Mouse (Mus musculus) heart, postnatal 0 days (tissue): ENCODE measurements around the gene Cdh16. TPM values are rescaled to one million over a fixed set of nuclear protein-coding genes. Genes with fewer than 3 reads are reported as not detected.

Experiments used
- ATAC-seq: fragments of 200-750 bp; cut with Nextera tagmentation; 2 replicates; pipeline ENCODE4 v1.8.0; 2017; ENCODE audit warnings: low read depth, moderate number of reproducible peaks, moderate library complexity; ENCODE audit not compliant: insufficient read depth
- DNase-seq: peaks from one replicate; pipeline ENCODE4 v3.0.0-alpha.2; 2016; ENCODE audit warnings: low spot score
- H3K27ac ChIP-seq: fragments of 300-500 bp; sonication (generic); 2 replicates; pipeline ENCODE4 v1.5.1; 2014; ENCODE audit warnings: low read depth, mild to moderate bottlenecking
- H3K27me3 ChIP-seq: fragments of 300-500 bp; sonication (generic); 2 replicates; pipeline ENCODE4 v1.6.1; 2014; ENCODE audit warnings: low read length, mixed read lengths; ENCODE audit not compliant: control insufficient read depth, insufficient read depth
- H3K36me3 ChIP-seq: fragments of 300-500 bp; sonication (generic); replicated peaks from 2 replicates; pipeline ENCODE4 v1.6.1; 2014; ENCODE audit warnings: low read length, mixed read lengths; ENCODE audit not compliant: control insufficient read depth, insufficient read depth
- H3K4me1 ChIP-seq: fragments of 300-500 bp; sonication (generic); 2 replicates; pipeline ENCODE4 v1.6.1; 2014; ENCODE audit warnings: antibody characterized with exemption; ENCODE audit not compliant: control insufficient read depth, insufficient read depth
- H3K4me2 ChIP-seq: fragments of 300-500 bp; sonication (generic); 2 replicates; pipeline ENCODE4 v1.6.1; 2014; ENCODE audit warnings: low read depth, mild to moderate bottlenecking, low read length, moderate library complexity
- H3K4me3 ChIP-seq: fragments of 300-500 bp; sonication (generic); 2 replicates; pipeline ENCODE4 v1.5.1; 2014; ENCODE audit warnings: low read depth, low read length
- H3K9ac ChIP-seq: fragments of 300-500 bp; sonication (generic); replicated peaks from 2 replicates; pipeline ENCODE4 v1.6.1; 2014; ENCODE audit warnings: low read depth, low read length, mixed read lengths
- H3K9me3 ChIP-seq: fragments of 300-500 bp; sonication (generic); replicated peaks from 2 replicates; pipeline ENCODE4 v1.6.1; 2016; ENCODE audit warnings: low read length; ENCODE audit not compliant: control insufficient read depth
- CTCF ChIP-seq: IDR thresholded peaks from 2 replicates; pipeline ENCODE4 v1.5.1; 2016; ENCODE audit warnings: antibody characterized with exemption, control low read depth, low read depth
- EP300 ChIP-seq: IDR thresholded peaks from 2 replicates; pipeline ENCODE4 v1.6.1; 2016; ENCODE audit warnings: antibody characterized with exemption, low read depth
- WGBS: fragments of 180-500 bp; shearing (Covaris S2); extraction: QIAGEN DNeasy Blood & Tissue Kit; methylation state at CpG from one replicate; pipeline ENCODE4 v1.1.7; 2014; 5-methylcytosine and 5-hydroxymethylcytosine counted together
- polyA plus RNA-seq: library from polyadenylated mRNA; unstranded; fragments of >200 nt; fragmentation: Nextera tagmentation; extraction: Ambion mirVana; gene quantifications from 2 replicates; pipeline ENCODE4 v1.2.1, GENCODE M21; 2015
- total RNA-seq: library from RNA; depleted of rRNA; stranded (reverse); fragments of >200 nt; gene quantifications from 2 replicates; pipeline ENCODE4 v1.2.3, GENCODE M21; 2014; ENCODE audit warnings: low replicate concordance

Cdh16 gene
- total and polyA plus RNA-seq, 2 experiments from 2014 or later, result 8.9 to 11.4 TPM

GRCm38 (mm10) chr8:104613119-104613518 lies 11.1 kb downstream of the Cdh16 start:
- H3K27me3 ChIP-seq, result no peaks in the 10 kb centered on the region
- no peak overlapping the region for H3K4me3 ChIP-seq
- no peaks in the 10 kb centered on the region for H3K36me3 ChIP-seq
- WGBS, result 27% methylated on average over 4 of the region's 4 CpGs
- no peak for DNase-seq
- H3K4me2 ChIP-seq, result peak overlapping the region; percentile 3; the same call in 1 of the 2 replicates
- H3K9ac ChIP-seq, result no peak overlapping the region
- no peak for TF ChIP-seq CTCF
- TF ChIP-seq EP300, result no peak
- H3K9me3 ChIP-seq, result no peaks in the 10 kb centered on the region
- H3K4me1 ChIP-seq, result peaks cover 51% of the 10 kb centered on the region
- H3K27ac ChIP-seq, result peak overlapping the region; percentile 91
- ATAC-seq, result no peak

GRCm38 (mm10) chr8:104611613-104612012 lies 12.6 kb downstream of the Cdh16 start:
- Histone ChIP-seq H3K9ac (0 out of 2 replicates have a peak overlapping the region, but pooled peaks have one; percentile 2), H3K4me1 (peaks cover 66% of the 10 kb centered on the region), H3K27ac (peak overlapping the region; percentile 91), H3K4me3 (no peak overlapping the region), H3K4me2 (no peak overlapping the region), H3K36me3 (no peaks in the 10 kb centered on the region), H3K27me3 (no peaks in the 10 kb centered on the region), H3K9me3 (no peaks in the 10 kb centered on the region)
- no peak for TF ChIP-seq CTCF
- no peak for TF ChIP-seq EP300
- DNase-seq, result no peak
- ATAC-seq, result no peak
- 20% methylated on average over 4 of the region's 4 CpGs for WGBS

DNA sequence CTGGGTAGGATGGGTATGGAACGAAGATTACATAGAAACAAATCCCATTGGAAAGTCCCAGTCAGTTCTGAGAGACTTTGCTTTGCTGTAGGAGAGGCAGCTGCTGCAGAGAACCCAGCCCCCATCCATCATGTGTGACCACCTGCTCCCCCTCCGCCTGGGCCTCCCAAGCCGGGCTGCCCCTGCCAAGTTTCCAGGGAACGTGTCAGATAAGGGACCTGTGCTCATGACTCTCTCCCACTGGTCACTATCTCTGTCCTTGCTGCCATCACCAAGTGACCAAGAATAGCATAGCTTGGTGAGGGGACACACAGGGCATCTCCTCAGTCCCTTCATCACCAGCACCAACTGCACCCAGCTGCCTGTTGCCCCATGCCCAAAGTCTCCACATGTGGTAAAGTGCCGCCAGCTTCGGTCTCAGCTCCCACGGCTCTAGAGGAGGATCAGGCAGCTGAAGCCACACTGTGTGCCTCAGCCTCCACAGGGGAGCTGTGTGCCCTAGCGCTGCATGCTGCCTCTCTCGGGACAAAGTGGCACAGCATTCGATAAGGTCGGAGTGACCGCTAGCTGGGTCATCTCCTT lies 13.9 kb downstream of the Cdh16 start:
- H3K27ac ChIP-seq, result peak overlapping the region; percentile 91
- 21% methylated on average over 12 of the region's 12 CpGs for WGBS
- H3K9me3 ChIP-seq, result no peaks in the 10 kb centered on the region
- peak overlapping the region; percentile 38 for H3K4me2 ChIP-seq
- no peaks in the 10 kb centered on the region for H3K27me3 ChIP-seq
- H3K36me3 ChIP-seq, result no peaks in the 10 kb centered on the region
- DNase-seq, result peak; percentile 94
- H3K9ac ChIP-seq, result no peak overlapping the region
- peak; percentile 99 for TF ChIP-seq EP300
- TF ChIP-seq CTCF, result no peak
- H3K4me3 ChIP-seq, result no peak overlapping the region
- peaks cover 76% of the 10 kb centered on the region for H3K4me1 ChIP-seq
- ATAC-seq, result peak; percentile 80

DNA sequence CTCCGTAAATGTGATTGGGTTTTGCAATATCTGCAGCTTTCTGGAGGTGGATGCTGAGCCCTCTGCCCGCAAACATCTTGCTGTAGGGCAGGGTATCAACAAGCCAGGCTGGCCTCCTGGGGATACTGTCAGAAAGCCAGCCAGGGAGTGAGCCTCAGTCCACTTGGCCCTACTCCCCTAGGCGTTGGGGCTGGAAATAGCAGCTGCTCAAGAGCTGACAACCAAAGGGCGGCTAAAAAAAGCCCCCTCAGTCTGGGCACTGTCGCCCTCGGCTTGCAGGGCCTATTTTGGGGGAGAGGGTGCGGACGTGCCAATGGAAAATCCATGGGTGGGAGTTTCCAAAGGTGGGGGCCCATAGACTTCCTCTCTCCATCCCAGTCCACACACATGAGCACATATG lies 15.0 kb downstream of the Cdh16 start:
- TF ChIP-seq CTCF, result no peak
- peak; percentile 86 for TF ChIP-seq EP300
- peak overlapping the region; percentile 9; the same call in 1 of the 2 replicates for H3K4me3 ChIP-seq
- 21% methylated on average over 8 of the region's 8 CpGs for WGBS
- H3K4me2 ChIP-seq, result peak overlapping the region; percentile 38
- peak; percentile 57 for ATAC-seq
- peaks cover 81% of the 10 kb centered on the region for H3K4me1 ChIP-seq
- peak overlapping the region; percentile 91 for H3K27ac ChIP-seq
- 0 out of 2 replicates have a peak overlapping the region, but pooled peaks have one; percentile 16 for H3K9ac ChIP-seq
- no peaks in the 10 kb centered on the region for H3K9me3 ChIP-seq
- H3K27me3 ChIP-seq, result no peaks in the 10 kb centered on the region
- DNase-seq, result peak; percentile 85
- no peaks in the 10 kb centered on the region for H3K36me3 ChIP-seq

DNA sequence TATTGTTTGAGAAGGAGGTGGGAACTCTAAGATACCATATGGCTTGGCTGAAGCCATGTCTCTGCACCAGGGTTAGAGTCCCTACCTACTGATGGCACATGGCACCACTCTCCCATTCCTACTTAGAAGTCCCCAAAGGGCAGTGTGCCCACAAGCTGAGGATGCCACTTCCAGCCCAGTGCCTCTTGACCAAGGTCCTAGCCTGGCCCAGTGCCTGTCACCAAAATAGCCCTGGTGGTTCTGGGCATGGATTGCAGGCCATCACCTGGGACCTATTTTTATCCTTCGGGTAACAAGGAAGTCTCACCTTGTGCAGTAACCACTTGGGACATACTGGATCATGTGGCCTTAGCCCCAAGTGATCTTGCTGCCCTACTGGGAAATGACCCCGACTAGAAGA lies 16.3 kb downstream of the Cdh16 start:
- Histone ChIP-seq H3K36me3 (no peaks in the 10 kb centered on the region), H3K9ac (no peak overlapping the region), H3K4me2 (peak overlapping the region; percentile 38; the same call in 1 of the 2 replicates), H3K4me3 (no peak overlapping the region), H3K9me3 (no peaks in the 10 kb centered on the region), H3K27me3 (no peaks in the 10 kb centered on the region), H3K4me1 (peaks cover 74% of the 10 kb centered on the region), H3K27ac (peak overlapping the region; percentile 91)
- TF ChIP-seq EP300 (peak; percentile 75; the same call in 1 of the 2 replicates), CTCF (peak; percentile 31; the same call in 1 of the 2 replicates)
- 34% methylated on average over 2 of the region's 2 CpGs for WGBS
- ATAC-seq (0 out of 2 replicates have a peak, but pooled peaks have one; percentile 18), DNase-seq (no peak)

- Histone ChIP-seq H3K4me2 (no peak overlapping the region), H3K27ac (peak overlapping the region; percentile 91), H3K9me3 (no peaks in the 10 kb centered on the region), H3K36me3 (no peaks in the 10 kb centered on the region), H3K27me3 (no peaks in the 10 kb centered on the region), H3K4me3 (no peak overlapping the region), H3K9ac (0 out of 2 replicates have a peak overlapping the region, but pooled peaks have one; percentile 5), H3K4me1 (peaks cover 58% of the 10 kb centered on the region)
- peak; percentile 9 for ATAC-seq
- no peak for TF ChIP-seq EP300
- no peak for TF ChIP-seq CTCF
- WGBS, result 6% methylated on average over 6 of the region's 6 CpGs
- DNase-seq, result peak; percentile 66
Observed at GRCm38 (mm10) chr8:104606329-104606728, 17.9 kb downstream of the Cdh16 start.
